Mouse (Mus musculus) spleen, adult 10 weeks (tissue): ENCODE data around the gene Olfr963. TPM values are rescaled to one million over a fixed set of nuclear protein-coding genes. Genes with fewer than 3 reads are reported as not detected.

Experiments
- polyA plus RNA-seq: library from polyadenylated mRNA; stranded (reverse); fragments of 350-450 nt; fragmentation: Illumina TruSeq; extraction: RNeasy Lipid Tissue Mini Kit (QIAGEN cat#74804); gene quantifications from one replicate; pipeline ENCODE4 v1.2.3, GENCODE M21; 2015; ENCODE audit warnings: low replicate concordance; ENCODE audit not compliant: insufficient read depth

Gene Olfr963
- polyA plus RNA-seq = not detected

GRCm38 (mm10) chr9:39666905-39667304, at the start of gene Olfr963:
Gene Olfr963 (plus strand): TSS chr9:39667205.

GRCm38 (mm10) chr9:39621073-39621472, 45.9 kb upstream of the Olfr963 start, which contains the start of gene Olfr960:
Gene Olfr960 (plus strand): TSS chr9:39621373.

GRCm38 (mm10) chr9:39644785-39645184, 22.2 kb upstream of the Olfr963 start, which contains the start of gene Olfr961:
Gene Olfr961 (plus strand): TSS chr9:39645085.

GRCm38 (mm10) chr9:39707017-39707416, 40.0 kb downstream of the Olfr963 start, which contains the start of gene Olfr149:
Gene Olfr149 (minus strand): TSS chr9:39707117.

GRCm38 (mm10) chr9:39711053-39711452, 44.0 kb downstream of the Olfr963 start, which contains the start of gene Olfr965:
Gene Olfr965 (plus strand): TSS chr9:39711353.

Other genes starting within 250 kb of the Olfr963 start
- not detected for gene Olfr952, start 240.1 kb upstream of the Olfr963 start, polyA plus RNA-seq
- not detected for gene Olfr954, start 210.5 kb upstream of the Olfr963 start, polyA plus RNA-seq
- not detected for gene Olfr955, start 195.3 kb upstream of the Olfr963 start, polyA plus RNA-seq
- not detected for gene Olfr44, start 173.2 kb upstream of the Olfr963 start, polyA plus RNA-seq
- gene Olfr957, start 151.4 kb upstream of the Olfr963 start, polyA plus RNA-seq = not detected
- gene Olfr958, start 113.2 kb upstream of the Olfr963 start, polyA plus RNA-seq = not detected
- gene Olfr959, start 91.6 kb upstream of the Olfr963 start, polyA plus RNA-seq = not detected
- gene AW551984, start 62.8 kb upstream of the Olfr963 start, polyA plus RNA-seq = 0.11 TPM
- gene Olfr148, start 56.5 kb upstream of the Olfr963 start, polyA plus RNA-seq = not detected
- not detected for gene Olfr960, start 45.8 kb upstream of the Olfr963 start, polyA plus RNA-seq
- gene Olfr961, start 22.1 kb upstream of the Olfr963 start, polyA plus RNA-seq = not detected
- gene Olfr149, start 39.9 kb downstream of the Olfr963 start, polyA plus RNA-seq = not detected
- not detected for gene Olfr965, start 44.1 kb downstream of the Olfr963 start, polyA plus RNA-seq
- not detected for gene Olfr150, start 63.8 kb downstream of the Olfr963 start, polyA plus RNA-seq
- not detected for gene Olfr967, start 79.0 kb downstream of the Olfr963 start, polyA plus RNA-seq
- not detected for gene Olfr968, start 116.0 kb downstream of the Olfr963 start, polyA plus RNA-seq
- gene Olfr969, start 123.7 kb downstream of the Olfr963 start, polyA plus RNA-seq = not detected
- not detected for gene Olfr970, start 141.7 kb downstream of the Olfr963 start, polyA plus RNA-seq
- not detected for gene Olfr971, start 169.7 kb downstream of the Olfr963 start, polyA plus RNA-seq
- gene Olfr972, start 199.2 kb downstream of the Olfr963 start, polyA plus RNA-seq = not detected
- not detected for gene Olfr229, start 240.1 kb downstream of the Olfr963 start, polyA plus RNA-seq